Mouse (Mus musculus): ENCODE measurements at regions not wholly inside any gene's neighbourhood (a gene's known extent, or its start where the extent isn't known, plus 50 kb on each side); places are given as distances from the start of the nearest gene placed in this dataset.
"Not testable (repeated sequence)": the region's sequence is repeated elsewhere in the genome, so short reads cannot be mapped to it uniquely, and the experiment has no call there.

DNA sequence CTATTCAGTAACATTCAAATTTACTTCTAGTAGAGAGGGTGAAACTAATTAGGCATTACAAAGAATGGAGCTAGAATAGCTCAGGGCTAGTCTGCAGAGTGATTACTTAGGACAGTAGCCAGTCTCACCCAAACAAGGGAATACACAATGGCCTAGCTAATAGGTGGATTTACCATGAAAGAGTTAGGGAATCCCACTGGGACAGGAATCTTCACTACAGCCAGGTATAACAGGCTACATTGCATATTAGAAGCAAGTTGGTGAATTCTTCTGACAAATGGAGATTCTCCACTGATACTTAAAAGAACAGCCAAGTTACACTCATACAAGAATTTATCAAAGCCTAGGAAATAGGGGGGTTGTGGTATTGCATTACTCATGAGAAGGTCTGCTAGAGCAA lies 670.2 kb upstream of the Chrm3 start:
- not testable (repeated sequence) for DNase-seq (ENCODE audit: extremely low spot score, low read depth, low spot score)

DNA sequence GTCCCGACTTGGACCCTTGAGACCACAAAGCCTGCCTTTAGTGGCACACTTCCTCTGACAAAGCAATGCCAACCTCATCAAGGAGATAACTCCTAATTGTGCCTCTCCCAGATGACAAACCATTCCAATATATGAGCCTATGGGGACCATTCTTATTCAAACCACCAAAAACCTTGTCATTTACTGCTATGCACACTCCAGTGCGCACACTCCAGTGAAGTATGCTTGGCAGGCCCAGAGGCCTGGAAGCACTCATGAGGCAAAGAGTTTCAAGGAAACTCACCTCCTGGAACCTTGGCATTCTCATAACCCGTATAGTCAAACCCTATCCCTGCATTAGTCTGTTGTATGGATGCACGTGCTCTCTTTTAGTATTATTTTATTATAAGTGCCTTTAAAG lies 669.7 kb upstream of the Chrm3 start:
- no peak for DNase-seq (ENCODE audit: extremely low spot score, low read depth, low spot score)

DNA sequence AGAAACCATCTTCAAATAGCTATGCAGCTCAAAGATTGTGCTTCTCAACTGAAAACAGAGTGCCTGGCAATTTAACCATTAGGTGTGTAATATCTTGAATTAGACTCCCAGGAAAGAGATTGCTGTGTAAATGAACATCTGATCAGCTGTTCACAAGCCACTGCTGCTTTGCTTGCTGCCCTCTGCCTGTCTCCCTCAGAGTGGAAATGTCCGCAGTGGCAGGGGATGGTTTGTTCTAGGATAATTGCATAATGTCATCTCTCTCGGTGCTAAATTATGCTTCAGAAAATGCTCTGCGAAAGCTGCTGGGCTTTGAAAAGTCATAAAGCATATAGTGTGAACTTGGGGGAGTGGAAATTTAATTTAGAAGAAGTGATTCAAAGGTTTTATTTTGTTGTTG lies 665.3 kb upstream of the Chrm3 start:
- no peak for DNase-seq (ENCODE audit: extremely low spot score, low read depth, low spot score)

DNA sequence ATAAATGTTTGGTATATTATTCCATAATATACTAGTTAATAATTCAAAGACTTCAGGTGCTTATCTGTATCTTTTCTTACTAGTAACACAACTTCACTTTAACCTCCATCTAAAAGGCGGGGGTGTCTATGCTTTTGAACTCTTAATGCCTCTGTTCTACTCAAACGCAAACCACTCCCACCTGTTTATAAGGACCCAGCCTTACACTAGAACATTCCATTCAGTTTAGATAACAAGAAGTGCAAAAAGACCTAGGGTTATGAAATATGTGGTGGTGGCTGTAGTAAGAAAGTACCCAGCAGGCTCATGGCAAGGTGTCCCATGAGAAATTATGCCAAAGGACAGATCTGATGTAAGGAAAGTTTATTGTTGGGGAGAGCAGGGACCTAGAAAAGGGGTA lies 663.8 kb upstream of the Chrm3 start:
- no peak for DNase-seq (ENCODE audit: extremely low spot score, low read depth, low spot score)

DNA sequence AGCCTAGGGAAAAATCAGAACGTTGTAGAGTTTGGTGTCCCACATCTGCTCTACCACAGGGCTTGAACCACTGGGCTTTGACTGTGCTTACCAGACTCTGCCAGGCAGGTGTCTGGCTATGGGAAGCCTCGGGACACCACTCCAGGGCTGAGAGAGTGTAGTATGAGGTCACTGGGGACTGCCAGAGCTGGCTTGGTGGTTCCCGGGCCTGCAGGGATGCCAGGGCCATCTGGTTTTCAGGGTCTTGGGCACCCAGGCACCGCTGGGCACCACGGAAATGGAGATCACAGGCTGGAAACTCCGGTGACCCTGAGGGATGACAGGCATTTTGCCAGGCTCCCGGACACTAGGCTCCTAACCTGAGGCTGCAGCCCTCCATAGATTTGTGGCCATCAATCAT lies 656.9 kb upstream of the Chrm3 start:
- no peak for DNase-seq (ENCODE audit: extremely low spot score, low read depth, low spot score)

DNA sequence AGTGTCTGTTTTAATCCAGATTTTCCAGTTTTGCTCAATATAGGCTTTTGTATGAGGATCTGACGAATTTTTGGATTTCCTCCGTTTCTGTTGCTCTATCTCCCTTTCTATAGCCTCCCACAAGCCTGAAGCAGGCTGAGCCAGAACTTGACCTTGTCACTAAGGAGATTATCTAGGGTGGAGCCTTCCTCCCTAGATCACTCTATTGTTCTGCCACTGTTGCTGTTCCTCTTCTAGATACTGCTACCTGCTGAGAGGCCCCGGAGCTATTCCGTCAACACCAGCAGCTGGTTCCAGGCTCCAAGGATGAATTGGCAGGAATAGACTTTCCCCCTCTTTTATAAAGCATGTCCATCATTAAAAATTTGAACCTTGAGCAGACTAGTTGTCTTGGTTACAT lies 644.7 kb upstream of the Chrm3 start:
- DNase-seq (ENCODE audit: extremely low spot score, low read depth, low spot score), result no peak

DNA sequence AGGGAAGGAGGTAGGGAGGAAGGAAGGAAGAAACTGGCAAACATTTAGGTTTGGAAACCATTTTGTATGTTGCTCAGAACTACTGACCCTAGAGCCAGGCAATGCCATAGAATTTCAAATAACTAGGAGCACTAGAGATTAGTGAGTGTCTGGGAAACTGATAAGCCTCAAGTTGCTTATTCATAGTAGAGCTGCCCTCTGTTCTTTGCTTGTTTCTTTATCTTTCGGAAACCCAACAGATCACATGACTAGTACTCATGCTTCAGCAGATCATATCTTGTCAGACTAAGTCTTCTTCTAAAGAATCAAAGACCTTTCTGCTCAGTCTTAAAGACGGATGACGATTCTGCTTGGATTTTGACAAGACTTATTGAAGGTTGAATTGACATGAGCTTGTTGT lies 630.5 kb upstream of the Chrm3 start:
- DNase-seq (ENCODE audit: extremely low spot score, low read depth, low spot score), result no peak

DNA sequence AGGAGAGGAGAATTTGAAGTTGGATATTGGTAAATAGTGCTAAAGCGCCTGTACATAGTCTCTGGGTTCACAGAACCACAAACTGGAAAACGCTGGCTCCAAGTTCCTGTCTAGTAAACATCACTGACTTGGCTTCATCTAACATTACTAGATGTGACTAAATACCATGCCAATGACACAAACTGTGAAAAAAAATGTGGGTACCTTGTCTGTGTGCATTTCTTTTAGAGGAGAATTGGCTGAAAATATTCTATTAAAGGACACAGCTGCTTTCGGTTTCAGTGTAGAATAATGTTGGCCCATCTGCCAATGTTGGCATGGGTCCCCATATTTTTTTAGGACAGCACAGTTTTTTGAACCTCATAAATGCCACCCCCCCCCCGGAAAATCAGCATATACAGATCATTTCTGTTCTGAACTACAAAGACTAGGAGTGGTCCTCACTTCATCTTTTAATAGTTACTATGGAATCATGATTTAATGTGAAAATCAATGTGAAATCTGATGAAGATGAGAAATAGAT lies 629.9 kb upstream of the Chrm3 start:
- no peak for DNase-seq (ENCODE audit: extremely low spot score, low read depth, low spot score)

DNA sequence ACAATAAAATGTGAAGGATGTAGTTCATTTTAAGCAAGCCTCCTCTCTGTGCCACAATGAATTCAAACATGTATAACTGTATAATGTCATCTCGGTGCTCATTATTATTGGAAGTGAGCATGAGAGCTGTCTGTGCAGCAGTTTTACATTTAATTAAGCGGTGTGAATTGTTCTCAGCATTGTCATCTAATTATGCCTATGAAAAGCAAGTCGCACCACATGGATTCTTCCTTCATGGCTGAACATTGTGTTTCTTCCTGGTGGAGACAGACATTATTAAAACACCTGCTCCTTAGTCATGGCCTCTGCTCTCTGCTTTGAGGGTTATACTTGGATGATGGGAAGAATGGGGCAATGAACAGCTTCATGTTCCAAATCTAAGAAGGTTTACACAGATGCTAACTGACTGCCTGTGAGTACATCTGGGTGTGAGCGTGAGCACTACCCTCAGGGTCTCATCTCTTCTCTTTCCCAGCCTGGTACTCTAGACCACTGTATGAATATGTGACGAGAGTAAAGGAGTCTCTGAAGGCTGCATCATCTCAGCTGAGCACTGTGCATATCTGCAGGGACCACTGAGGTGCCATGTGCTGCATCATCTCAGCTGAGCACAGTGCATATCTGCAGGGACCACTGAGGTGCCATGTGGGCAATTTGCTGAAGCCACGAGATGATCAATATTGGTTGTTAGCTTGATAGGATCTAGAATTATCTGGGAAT lies 628.6 kb upstream of the Chrm3 start:
- no peak for DNase-seq (ENCODE audit: extremely low spot score, low read depth, low spot score)

DNA sequence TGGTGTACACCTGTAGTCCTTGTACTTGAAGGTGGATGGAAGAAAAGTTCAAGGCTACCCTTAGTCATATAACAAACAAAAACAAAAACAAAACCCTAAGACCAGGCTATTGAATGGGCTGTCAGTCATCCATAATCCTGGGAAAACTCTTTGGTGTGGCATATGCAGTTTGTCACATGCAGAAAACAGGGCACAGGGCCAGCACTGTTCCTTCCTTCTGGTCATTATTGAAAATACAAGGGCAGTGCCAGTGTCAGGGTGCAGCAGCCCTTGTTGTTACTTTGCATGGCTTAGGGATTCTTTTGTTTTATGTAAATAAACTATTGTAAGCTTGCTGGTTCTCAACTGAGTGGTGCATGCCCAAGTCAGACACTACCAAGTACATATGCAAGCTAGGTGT lies 623.1 kb upstream of the Chrm3 start:
- DNase-seq (ENCODE audit: extremely low spot score, low read depth, low spot score), result no peak

DNA sequence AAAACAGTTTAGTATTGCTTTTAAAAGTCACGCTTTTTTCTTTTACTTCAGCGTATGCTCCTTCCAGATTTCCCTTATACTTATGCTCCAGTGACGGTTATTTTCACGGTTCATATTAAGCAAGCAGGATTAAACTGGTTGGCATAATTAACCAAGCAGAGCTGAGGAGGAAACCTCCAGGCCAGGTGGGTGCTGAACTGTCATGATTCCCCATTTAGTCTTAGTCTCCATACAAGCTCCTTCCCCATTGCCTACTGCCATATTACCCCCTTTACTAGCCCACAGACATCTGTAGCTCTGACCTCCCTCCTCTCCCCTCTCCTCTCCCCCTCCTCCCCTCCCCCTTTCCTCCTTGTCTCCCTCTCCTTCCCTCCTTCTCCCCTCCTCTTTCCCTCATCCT lies 621.9 kb upstream of the Chrm3 start:
- no peak for DNase-seq (ENCODE audit: extremely low spot score, low read depth, low spot score)

DNA sequence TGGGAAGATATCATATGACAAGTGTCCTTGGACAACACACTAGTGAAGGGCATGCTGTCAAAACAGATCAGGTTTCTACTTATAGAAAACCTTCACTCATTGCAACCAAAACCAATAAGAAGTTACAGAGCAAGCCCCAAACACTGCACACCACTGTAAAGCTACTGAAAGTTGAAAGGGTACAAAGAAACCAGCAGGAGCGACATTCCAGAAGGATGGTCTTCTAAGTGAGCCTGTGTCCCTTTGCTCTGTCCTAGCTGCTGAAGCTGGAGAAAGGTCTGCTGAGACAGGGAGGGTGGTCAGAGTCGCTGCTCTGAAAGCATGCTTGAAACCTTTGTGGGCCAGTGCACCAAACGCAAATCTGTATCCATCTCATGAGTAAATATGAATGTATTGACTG lies 611.3 kb upstream of the Chrm3 start:
- no peak for DNase-seq (ENCODE audit: extremely low spot score, low read depth, low spot score)

DNA sequence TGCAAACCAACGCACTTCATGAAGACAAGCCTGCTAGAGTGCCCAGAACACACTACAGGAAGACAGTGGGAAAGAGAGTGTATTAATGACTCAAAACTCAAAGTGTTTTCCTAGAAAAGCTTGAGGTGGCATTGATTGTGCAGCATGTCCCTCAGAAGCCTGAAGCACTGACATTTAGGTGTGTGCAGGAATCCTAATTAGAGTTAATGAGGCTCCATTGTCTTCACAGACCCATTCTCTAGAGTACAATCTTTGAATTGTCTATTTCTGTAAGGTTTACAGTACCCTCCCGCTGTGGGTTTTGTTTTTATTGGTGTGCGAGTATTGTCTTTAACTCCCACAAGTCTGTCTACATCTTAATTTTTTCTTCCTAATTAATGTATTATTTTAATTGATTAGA lies 610.1 kb upstream of the Chrm3 start:
- DNase-seq (ENCODE audit: extremely low spot score, low read depth, low spot score), result no peak

DNA sequence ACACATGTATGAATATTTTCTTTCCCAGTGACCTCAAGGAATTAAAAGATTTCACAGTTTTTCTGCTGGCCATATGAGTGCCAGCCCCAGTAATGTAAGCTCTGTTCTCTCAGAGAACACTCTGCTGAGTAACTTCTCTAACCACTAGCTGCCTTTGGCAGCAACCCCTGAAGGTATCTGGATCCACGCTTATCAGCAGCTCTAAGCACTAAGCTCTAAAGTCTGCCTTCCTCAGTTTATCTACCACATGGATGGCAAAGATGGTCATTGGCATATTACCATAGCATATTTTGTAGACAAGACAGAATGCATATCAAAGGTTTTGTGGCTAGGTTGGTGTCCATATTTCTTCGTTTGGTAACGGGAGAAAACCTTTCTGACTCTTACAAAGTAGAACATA lies 592.3 kb upstream of the Chrm3 start:
- no peak for DNase-seq (ENCODE audit: extremely low spot score, low read depth, low spot score)

DNA sequence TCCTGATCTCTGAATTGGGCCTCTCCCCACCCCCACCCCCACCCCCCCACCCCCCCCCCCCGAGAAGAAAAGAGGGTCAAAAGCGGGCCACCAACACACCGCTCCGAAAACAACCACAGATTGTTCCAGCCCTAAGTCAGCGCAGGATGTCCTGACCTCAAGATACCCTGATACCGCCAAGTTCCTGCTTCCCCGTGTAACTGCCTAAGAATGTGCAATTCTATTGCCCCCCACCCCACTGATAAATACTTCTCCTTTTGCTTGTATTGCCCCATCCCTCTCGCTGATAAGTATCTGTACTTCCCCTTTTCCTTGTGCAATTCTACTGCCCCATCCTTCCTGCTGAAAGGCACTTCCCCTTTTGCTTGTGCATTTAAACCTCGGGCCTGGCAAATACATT lies 590.0 kb upstream of the Chrm3 start:
- not testable (repeated sequence) for DNase-seq (ENCODE audit: extremely low spot score, low read depth, low spot score)

DNA sequence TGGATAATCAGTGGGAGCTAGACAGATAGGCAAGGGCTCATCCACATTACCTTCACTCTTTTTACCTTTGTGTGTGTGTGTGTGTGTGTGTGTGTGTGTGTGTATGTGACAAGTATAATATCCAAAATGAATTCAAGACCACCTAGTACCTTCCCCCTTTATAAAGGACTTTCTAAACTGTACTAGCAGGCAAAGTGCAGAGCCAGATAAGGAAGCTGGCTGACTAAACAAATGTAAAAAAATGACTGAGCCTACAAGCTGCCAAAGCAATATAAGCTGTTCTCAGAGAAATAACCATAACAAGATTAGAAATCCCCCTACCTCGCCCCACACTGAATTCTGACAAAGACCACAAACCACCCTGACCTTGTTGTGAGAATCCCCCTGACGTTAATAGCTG lies 586.8 kb upstream of the Chrm3 start:
- DNase-seq (ENCODE audit: extremely low spot score, low read depth, low spot score), result no peak

DNA sequence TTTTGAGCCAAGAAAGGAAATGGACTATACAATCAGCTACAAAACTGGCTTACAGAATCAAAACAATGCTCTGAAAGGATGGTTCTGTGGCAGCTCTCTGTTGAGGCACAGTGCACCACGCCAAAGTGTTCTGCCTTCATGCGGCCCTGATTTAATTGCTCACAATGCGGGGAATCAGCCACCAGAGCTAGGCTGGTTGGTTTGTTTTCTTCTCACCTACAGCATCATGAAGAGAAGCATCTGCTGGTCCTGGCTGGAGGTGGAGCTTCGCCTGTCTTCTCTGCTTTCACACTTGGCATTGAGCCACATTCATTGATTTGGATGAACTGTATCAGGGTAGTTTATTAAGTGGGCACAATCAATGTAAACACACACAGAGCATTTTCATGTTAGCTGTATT lies 583.2 kb upstream of the Chrm3 start:
- DNase-seq (ENCODE audit: extremely low spot score, low read depth, low spot score), result no peak

DNA sequence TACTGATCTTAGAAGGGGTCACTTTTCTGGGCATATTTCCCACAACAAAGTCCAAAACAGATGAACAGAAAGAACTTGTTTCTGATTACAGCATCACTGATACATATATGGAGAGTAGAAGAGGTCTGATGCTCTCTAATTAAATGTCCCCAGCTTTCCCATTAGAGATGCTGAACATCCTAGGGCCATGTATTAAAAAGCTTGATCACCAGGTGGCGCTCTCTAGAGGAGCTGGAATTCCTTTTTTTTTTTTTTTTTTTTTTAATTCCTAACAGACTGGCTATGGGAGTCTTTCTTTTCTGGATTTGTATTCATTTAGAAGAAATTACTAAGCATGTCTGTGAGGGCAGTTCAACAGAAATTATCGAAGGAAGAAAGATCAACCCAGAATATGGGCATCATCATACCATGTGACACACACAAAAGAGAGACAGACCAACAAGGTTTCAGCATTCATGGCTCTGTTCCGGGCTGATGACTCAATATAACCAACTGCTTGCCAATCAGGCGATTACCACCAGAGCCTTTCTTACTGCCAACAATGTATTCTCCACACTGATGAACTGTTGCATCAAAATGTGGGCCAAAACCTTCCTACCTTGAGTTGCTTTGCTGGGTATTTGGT lies 581.5 kb upstream of the Chrm3 start:
- peak; percentile 8 for DNase-seq (ENCODE audit: extremely low spot score, low read depth, low spot score)

DNA sequence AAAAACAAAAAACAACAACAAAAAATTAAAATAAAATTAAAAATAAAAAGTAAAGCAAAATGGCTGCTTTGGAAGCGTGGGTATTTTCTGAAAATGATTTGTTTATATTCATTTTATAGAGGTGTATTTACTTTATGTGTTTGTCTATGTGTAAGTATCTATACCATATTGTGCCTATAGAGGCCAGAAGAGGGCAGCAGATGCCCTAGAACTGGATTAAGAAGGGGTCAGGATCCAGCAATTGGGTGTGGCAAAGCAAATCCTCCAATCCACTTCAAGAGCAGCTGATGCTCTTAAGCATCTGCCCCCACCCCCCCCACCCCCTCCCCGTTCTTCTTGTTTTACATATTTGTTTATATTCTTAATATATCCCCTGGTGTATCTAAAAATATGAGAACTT lies 577.6 kb upstream of the Chrm3 start:
- DNase-seq (ENCODE audit: extremely low spot score, low read depth, low spot score), result no peak

DNA sequence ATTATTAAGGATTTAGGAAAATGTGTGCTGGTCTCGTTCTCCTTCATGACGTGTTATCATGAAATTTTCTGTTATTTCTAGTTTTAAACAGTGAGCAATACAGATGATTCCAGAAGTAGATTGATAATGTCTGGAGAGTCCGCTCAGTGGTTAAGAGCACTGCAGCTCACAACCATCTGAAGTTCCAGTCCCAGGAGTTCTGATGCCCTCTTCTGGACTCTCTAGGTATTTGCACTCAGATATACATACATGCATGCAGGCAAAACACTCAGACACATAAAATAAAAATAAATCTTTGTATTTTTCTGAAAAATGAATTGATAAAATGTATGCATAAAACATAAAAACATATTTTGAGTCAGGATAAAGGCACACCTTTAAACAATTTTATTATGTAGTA lies 570.1 kb upstream of the Chrm3 start:
- DNase-seq (ENCODE audit: extremely low spot score, low read depth, low spot score), result no peak

DNA sequence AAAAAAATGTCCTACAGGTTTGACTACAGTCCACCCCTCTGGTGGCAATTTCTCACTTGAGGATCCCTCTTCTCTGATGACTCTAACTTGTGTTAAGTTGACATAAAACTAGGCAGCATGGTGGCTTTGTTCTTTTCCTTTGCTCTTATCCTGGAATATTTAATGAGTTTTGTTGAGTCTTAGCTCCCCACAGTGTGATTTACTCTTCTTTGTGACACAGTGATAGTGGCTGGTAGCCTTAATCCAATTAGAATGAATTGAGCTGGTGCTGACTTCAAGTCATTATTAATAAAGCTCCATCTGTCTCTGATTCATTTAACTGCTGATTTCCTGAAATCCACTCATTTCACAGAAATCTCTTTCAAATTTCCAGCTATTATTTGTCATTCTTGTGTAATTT lies 553.7 kb upstream of the Chrm3 start:
- DNase-seq (ENCODE audit: extremely low spot score, low read depth, low spot score), result no peak

DNA sequence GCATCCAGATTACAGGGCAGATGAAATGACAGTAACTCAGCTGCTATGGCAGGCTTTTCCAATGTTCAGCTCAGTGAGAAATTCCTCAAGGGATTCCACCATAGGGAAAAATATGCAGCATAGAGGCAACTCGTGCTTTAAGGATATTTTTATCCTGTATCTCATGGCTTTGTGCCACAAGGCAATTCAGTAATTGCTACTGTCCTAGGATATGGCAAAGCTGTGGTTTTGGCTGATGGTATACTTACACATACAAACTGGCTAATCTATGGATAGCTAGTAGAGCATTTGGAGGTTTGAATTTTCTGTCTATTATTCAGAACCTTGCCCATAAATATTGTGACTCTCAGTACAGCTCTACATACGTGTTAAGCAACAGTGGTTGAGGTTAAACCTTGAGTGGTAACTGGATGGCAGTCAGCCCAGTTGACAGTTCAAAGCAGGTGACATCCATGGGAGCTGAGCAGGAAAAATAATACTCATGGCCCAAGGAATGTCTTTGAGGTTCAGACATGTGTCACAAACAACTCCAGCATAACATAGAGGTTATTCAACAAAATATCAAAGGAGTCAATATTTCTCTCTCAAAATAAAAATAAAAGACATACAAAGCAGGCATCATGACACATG lies 548.6 kb upstream of the Chrm3 start:
- DNase-seq (ENCODE audit: extremely low spot score, low read depth, low spot score), result no peak
